Mouse (Mus musculus) layer of hippocampus, adult 2 months (tissue): ENCODE measurements around the gene Tcaf2. TPM values are rescaled to one million over a fixed set of nuclear protein-coding genes. Genes with fewer than 3 reads are reported as not detected.

Source experiments
- DNase-seq, 2 experiments: peaks; one replicate each; pipeline ENCODE4 v3.0.0; 2022; ENCODE audit warnings: low spot score in 2 of 2
- H3K27ac ChIP-seq: fragments of 200-600 bp; 2 replicates; pipeline ENCODE4 v1.8.1; 2022
- H3K4me3 ChIP-seq: fragments of 200-600 bp; 2 replicates; pipeline ENCODE4 v1.8.1; 2022; ENCODE audit warnings: mild to moderate bottlenecking
- CTCF ChIP-seq: fragments of 200-600 bp; conservative IDR thresholded peaks from 2 replicates; pipeline ENCODE4 v1.8.1; 2022; ENCODE audit warnings: antibody characterized with exemption, mild to moderate bottlenecking, moderate library complexity
- long read RNA-seq, 2 experiments: library from polyadenylated mRNA; stranded (forward); transcript quantifications; one replicate each; pipeline ENCODE4 v2.0.0; 2021; ENCODE audit warnings: borderline mapping rate in 2 of 2
- total RNA-seq, 2 experiments: library from RNA; stranded (reverse); gene quantifications; 2 replicates each; pipeline ENCODE4 v1.2.3; 2021

Gene Tcaf2
- under 1 TPM; 0.49 to 0.87 TPM for total RNA-seq
- long read RNA-seq, experiment 1, result 0 reads
- long read RNA-seq, experiment 2, result 0 reads

GRCm38 (mm10) chr6:42644912-42645549 lies at the start of gene Tcaf2:
TSS of gene Tcaf2 (minus strand) at chr6:42645254.
- H3K4me3 ChIP-seq, result peak within 1 kb of the TSS; percentile 45
- no peak within 1 kb of the TSS for H3K27ac ChIP-seq
- peak; percentile 93 for TF ChIP-seq CTCF
- peak; percentile 41 to 77 for DNase-seq

GRCm38 (mm10) chr6:42692517-42693190 lies 47.6 kb upstream of the Tcaf2 start:
- Histone ChIP-seq H3K4me3 (peak overlapping the region; percentile 93), H3K27ac (peak overlapping the region; percentile 97)
- no peak for TF ChIP-seq CTCF
- DNase-seq, result peak; percentile 88 to 92

GRCm38 (mm10) chr6:42692154-42692516 lies 47.1 kb upstream of the Tcaf2 start:
- TF ChIP-seq CTCF, result no peak
- DNase-seq, result peak; percentile 66 to 75
- peak overlapping the region; percentile 97 for H3K27ac ChIP-seq
- H3K4me3 ChIP-seq, result peak overlapping the region; percentile 93

GRCm38 (mm10) chr6:42689761-42690160 lies 44.7 kb upstream of the Tcaf2 start:
- Histone ChIP-seq H3K4me3 (no peak overlapping the region), H3K27ac (no peak overlapping the region)
- DNase-seq, result no peak
- no peak for TF ChIP-seq CTCF

GRCm38 (mm10) chr6:42687907-42688306 lies 42.9 kb upstream of the Tcaf2 start:
- TF ChIP-seq CTCF, result peak; percentile 58
- no peak for DNase-seq
- Histone ChIP-seq H3K4me3 (no peak overlapping the region), H3K27ac (no peak overlapping the region)

- no peak overlapping the region for H3K27ac ChIP-seq
- DNase-seq, result no peak
- H3K4me3 ChIP-seq, result no peak overlapping the region
- TF ChIP-seq CTCF, result no peak
Observed at GRCm38 (mm10) chr6:42680077-42680476, 35.0 kb upstream of the Tcaf2 start.

GRCm38 (mm10) chr6:42676011-42676410 lies 31.0 kb upstream of the Tcaf2 start:
- no peak overlapping the region for H3K4me3 ChIP-seq
- no peak for TF ChIP-seq CTCF
- DNase-seq, result no peak
- H3K27ac ChIP-seq, result no peak overlapping the region

GRCm38 (mm10) chr6:42671767-42672166 lies 26.7 kb upstream of the Tcaf2 start:
- Histone ChIP-seq H3K27ac (no peak overlapping the region), H3K4me3 (no peak overlapping the region)
- DNase-seq, result no peak
- no peak for TF ChIP-seq CTCF

GRCm38 (mm10) chr6:42667722-42668121 lies 22.7 kb upstream of the Tcaf2 start:
- no peak for TF ChIP-seq CTCF
- H3K4me3 ChIP-seq, result no peak overlapping the region
- H3K27ac ChIP-seq, result no peak overlapping the region
- no peak for DNase-seq

GRCm38 (mm10) chr6:42661739-42662138 lies 16.7 kb upstream of the Tcaf2 start:
- no peak overlapping the region for H3K4me3 ChIP-seq
- no peak for TF ChIP-seq CTCF
- DNase-seq, result no peak
- H3K27ac ChIP-seq, result no peak overlapping the region

GRCm38 (mm10) chr6:42634393-42634792 lies 10.7 kb downstream of the Tcaf2 start:
- Histone ChIP-seq H3K4me3 (no peak overlapping the region), H3K27ac (no peak overlapping the region)
- TF ChIP-seq CTCF, result no peak
- no peak for DNase-seq

- DNase-seq, result no peak
- Histone ChIP-seq H3K4me3 (no peak overlapping the region), H3K27ac (no peak overlapping the region)
- TF ChIP-seq CTCF, result peak; percentile 56
Observed at GRCm38 (mm10) chr6:42631395-42631794, 13.7 kb downstream of the Tcaf2 start.

GRCm38 (mm10) chr6:42616904-42617303 lies 28.1 kb downstream of the Tcaf2 start:
- H3K27ac ChIP-seq, result no peak overlapping the region
- no peak for TF ChIP-seq CTCF
- no peak overlapping the region for H3K4me3 ChIP-seq
- DNase-seq, result no peak

- H3K4me3 ChIP-seq, result no peak overlapping the region
- DNase-seq, result no peak
- H3K27ac ChIP-seq, result no peak overlapping the region
- peak; percentile 85 for TF ChIP-seq CTCF
Observed at GRCm38 (mm10) chr6:42612218-42612617, 32.8 kb downstream of the Tcaf2 start.
